Mouse (Mus musculus): ENCODE measurements around the gene Vamp9.
A peak's percentile ranks its signal among the peaks of the same experiment; 100 is the strongest.

Vamp9 gene

DNA sequence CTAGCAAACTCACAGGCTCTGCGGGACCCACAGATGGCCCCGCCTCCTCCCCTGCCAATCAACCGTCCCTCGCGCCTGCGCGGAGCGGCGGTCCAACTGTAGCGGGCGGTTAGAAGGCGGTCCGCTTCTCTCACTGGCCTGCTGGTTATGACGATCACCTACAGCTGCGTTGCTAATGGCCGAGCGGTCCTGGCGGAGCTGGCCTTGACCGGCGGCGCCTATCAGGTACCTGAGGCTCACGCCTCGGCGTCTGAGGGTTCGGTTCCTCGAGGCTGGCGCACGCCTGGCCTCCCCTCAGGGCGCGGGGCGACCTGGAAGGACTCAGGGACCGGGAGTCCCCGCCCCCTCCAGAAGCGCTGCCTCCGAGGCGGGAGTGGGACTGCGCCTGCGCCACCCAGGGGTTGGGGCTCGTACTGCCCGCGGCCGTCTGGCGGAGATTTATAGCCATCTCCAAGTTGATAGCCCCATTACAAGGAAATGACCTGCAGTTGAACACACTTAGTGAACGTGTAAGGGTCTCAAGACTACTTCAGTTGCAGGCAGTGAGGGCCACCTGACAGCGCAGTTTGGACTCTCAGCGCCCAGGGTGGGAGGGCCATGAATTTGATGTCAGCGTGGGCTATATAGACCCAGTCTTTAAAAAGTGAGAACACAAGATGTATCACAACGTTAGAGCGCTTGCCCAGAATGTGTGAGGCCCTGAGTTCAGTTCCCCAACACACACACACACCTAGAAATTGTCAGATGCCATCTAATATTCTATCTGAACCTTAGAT is at the start of gene Vamp9:
Vamp9 (plus strand) TSS at position 74 of the 776 bp plus-strand sequence.
- DNase-seq = peak; percentile 94 to 97

DNA sequence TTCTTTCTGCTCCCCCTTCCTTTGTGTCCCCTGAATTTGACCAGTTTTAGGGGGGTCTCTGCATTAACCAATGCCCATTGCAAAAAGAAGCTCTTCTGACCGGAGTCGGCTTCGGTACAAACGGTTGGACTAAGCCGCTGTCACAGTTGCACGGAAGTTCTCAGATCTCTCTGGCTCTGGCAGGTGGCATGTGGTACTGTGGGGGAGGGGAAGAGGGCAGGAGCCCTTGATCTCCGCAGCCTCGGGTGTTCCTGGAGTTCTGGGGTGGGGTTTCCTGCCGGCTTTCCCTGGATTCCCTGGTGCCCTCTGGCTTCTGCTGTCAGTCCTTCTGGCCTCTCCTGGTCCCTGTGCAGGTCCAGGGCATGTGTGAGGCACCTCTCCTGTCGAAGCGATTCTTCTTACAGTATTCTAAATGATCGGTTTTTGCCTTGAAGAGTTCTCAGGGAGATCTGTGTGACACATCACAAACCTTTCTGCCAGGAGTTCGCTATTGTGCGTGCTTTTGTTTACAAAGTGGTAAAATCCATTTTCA is 48.9 kb upstream of the Vamp9 start:
- peak; percentile 23 to 39 for DNase-seq

DNA sequence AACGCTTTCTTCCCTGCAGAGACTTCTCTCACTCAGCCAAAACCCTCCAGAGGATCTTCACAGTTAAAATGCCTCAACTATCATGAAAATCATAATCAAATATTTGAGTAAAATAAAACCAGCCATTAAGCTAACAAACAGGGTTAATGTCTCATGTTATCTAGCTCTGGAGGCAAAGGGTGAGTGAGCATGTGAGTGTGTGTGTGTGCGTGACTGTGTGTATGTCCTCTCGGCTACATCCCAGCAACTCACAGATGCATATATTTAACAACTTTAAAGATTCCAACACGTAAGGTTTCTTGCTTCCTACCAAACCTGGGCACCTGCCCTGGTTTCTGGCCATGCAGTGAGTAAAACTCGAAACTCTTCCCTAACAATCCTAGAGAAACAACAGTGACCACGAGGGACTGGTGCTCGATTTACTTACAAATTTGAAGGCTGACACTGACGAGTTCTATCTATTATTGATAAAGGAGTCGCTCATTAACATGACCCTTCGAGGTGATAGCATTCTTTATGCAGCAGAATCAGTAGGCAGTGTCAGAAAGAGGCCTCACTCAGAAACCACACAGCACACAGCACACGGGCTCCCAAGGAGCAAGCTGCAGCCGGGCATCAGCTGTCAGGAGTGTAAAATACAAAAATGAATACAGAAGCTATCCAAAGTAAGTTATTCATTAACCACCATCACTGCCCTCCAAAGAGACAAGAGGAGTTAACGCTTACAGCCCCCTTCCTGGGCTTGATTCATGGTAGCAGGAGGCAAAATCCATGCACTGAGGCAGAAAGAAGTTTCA is 46.2 kb upstream of the Vamp9 start:
- no peak for DNase-seq

DNA sequence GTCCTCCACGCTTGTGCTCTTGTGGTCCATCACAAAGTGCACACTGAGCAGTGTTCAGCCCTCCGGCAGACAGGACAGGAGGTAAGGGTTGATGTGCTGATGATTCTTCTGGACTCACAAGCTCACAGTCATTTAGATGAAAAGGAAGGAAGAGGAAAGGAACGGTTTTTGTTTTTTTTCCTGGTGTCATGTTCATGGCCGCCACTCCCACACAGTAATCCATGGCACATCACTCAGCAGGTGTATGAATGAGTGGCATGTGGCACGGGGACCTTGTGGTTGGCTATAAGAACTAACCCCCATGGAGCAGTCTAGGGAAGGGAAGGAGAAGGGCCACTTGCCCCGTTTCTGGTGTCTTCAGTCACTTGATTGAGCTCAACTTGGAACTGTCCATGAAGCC is 44.2 kb upstream of the Vamp9 start:
- DNase-seq = no peak

- DNase-seq = peak; percentile 65 to 79
Measured at GRCm38 (mm10) chr5:99863656-99864380, 42.2 kb upstream of the Vamp9 start.

- DNase-seq = no peak
Measured at GRCm38 (mm10) chr5:99865779-99866178, 40.3 kb upstream of the Vamp9 start.

GRCm38 (mm10) chr5:99868286-99868685 is 37.8 kb upstream of the Vamp9 start:
- DNase-seq = no peak

- DNase-seq = no peak
Measured at GRCm38 (mm10) chr5:99868923-99869322, 37.1 kb upstream of the Vamp9 start.

- peak; percentile 78 for DNase-seq
Measured at GRCm38 (mm10) chr5:99877565-99877964, 28.5 kb upstream of the Vamp9 start.

- DNase-seq = no peak
Measured at GRCm38 (mm10) chr5:99882441-99882840, 23.6 kb upstream of the Vamp9 start.

GRCm38 (mm10) chr5:99884035-99884434 is 22.0 kb upstream of the Vamp9 start:
- no peak for DNase-seq

- no peak for DNase-seq
Measured at GRCm38 (mm10) chr5:99887133-99887532, 18.9 kb upstream of the Vamp9 start.

- DNase-seq = peak; percentile 89 to 91
Measured at GRCm38 (mm10) chr5:99891516-99892441, 14.3 kb upstream of the Vamp9 start.

DNA sequence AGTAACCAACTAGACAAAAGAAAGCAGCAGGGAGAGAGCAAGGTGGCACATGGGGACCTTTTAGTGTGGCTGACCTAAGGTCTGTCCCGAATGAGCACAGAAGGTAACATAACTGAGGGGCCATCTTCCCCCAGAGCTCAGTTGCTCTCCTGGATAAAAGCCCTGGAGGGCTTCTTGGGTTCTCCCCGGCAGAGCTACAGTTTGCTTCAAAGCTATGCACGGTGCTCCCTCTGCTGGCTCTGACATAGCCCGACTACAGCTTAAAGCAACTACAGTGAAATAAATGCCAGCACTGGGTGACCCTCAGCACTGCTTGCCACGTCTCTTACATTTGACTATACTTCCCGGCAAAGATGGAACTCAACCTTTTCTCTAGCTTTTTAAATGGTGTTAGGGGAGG is 6.0 kb upstream of the Vamp9 start:
- peak; percentile 83 for DNase-seq

DNA sequence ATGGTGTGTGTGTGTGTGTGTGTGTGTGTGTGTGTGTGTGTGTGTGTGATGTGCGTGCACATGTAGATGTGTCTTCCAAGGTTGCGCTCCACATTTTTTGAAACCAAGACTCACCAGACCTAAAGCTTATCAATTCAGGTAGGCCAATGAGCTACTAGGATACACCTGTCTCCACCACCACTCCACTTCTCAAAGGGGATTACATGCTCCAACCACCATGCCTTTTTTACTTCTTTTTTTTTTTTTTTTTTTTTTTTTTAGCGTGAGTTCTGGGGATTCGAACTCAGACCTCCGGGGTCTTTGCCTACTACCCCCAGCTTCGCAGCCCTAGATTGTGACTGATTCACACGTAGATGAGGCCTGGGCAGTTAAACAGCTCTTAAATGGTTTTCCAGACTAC is 323 bp upstream of the Vamp9 start:
- DNase-seq = no peak

DNA sequence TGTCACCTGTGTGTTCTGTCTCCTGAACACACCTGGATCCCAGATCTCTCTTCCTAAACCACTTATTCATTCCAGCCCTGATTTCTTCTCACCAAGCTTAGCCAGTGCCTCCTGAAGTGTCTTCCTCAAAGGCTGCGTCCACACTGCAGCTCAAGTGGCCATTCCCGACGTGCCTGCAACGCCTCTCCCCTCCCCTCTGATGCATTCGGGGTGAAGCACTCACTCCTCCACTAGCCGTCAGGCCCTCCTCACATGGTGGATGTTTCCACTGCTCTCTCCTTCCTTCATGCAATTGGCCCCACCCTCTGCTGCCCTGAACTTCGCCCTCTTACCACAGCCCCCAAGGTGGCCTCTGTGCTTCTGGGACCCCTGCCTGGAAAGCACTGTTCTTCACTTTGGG is 9.4 kb downstream of the Vamp9 start:
- no peak for DNase-seq

DNA sequence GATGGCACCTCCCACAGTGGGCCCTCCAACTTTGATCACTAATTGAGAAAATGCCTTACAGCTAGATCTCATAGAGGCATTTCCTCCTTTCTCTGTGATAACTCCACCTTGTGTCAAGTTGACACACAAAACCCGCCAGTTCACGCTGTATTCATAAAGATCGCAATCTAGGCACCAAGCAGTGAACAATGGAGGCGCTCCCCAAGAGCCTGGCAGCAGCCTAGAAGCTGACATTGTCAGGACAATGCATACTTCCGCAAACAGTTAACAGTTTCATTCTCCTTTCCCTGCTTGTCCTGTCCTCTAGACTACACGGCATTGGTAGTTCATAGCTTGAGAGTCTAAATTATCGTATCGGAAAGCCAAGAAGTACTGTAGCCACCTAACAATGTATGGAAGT is 16.0 kb downstream of the Vamp9 start:
- no peak for DNase-seq

DNA sequence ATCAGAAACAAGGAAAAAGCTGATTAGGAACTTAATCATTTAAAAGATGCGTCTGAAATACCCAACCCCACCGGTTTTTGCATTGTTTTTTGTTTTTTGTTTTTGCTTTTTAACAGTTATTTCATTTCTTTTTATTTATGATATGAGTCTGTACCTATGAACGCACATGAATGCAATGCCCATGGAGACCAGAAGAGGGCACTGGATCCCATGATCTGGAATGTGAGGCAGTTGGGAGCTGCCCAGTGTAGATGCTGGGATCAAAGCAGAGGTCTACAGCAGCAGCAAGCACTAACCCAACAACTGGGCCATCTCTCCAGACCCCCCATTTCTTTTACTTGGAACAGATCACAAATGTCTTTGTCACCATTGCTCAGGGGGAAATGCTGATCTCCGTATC is 21.9 kb downstream of the Vamp9 start:
- DNase-seq = peak; percentile 52 to 63

- DNase-seq = no peak
Measured at GRCm38 (mm10) chr5:99931910-99932309, 25.9 kb downstream of the Vamp9 start.

- DNase-seq = no peak
Measured at GRCm38 (mm10) chr5:99939440-99939839, 33.4 kb downstream of the Vamp9 start.

GRCm38 (mm10) chr5:99941273-99941672 is 35.2 kb downstream of the Vamp9 start:
- no peak for DNase-seq
